Mouse (Mus musculus) MEL (cell line): ENCODE measurements around the gene Tor4a. TPM values are rescaled to one million over a fixed set of nuclear protein-coding genes. Genes with fewer than 3 reads are reported as not detected.

Experiments
- DNase-seq: peaks from one replicate; pipeline ENCODE4 v3.0.0; 2011; ENCODE audit warnings: low read depth, low spot score
- H3K27ac ChIP-seq: 2 replicates; pipeline ENCODE4 v1.5.1; 2012; ENCODE audit warnings: low read depth, mild to moderate bottlenecking, control low read depth, low read length, moderate library complexity; ENCODE audit not compliant: control insufficient read depth
- H3K27me3 ChIP-seq, 2 experiments: fragments of 150-350 bp in 1 of 2; sonication (generic) in 1 of 2; 2 replicates each; pipeline ENCODE4 v1.6.1; 2012; ENCODE audit warnings: low read length in 2 of 2, mild to moderate bottlenecking in 2 of 2, improper control_type of control experiment in 1 of 2, moderate library complexity in 1 of 2; ENCODE audit not compliant: insufficient read depth in 2 of 2, control insufficient read depth in 1 of 2
- H3K36me3 ChIP-seq, 2 experiments: 2 replicates each; pipeline ENCODE4 v1.6.1; 2012 to 2014; ENCODE audit warnings: low read length in 2 of 2, improper control_type of control experiment in 1 of 2, inconsistent platforms in 1 of 2, mild to moderate bottlenecking in 1 of 2; ENCODE audit not compliant: insufficient read depth in 2 of 2, control insufficient read depth in 1 of 2
- H3K4me1 ChIP-seq, 2 experiments: fragments of 150-350 bp in 1 of 2; sonication (generic) in 1 of 2; 2 replicates each; pipeline ENCODE4 v1.6.1; 2012; ENCODE audit warnings: low read length in 2 of 2, improper control_type of control experiment in 1 of 2, mild to moderate bottlenecking in 1 of 2; ENCODE audit not compliant: insufficient read depth in 2 of 2, control insufficient read depth in 1 of 2
- H3K4me3 ChIP-seq, 2 experiments: fragments of 150-350 bp in 1 of 2; sonication (generic) in 1 of 2; 2 replicates each; pipeline ENCODE4 v1.5.1; 2012; ENCODE audit warnings: low read depth in 2 of 2, low read length in 2 of 2, mild to moderate bottlenecking in 2 of 2, moderate library complexity in 2 of 2, control low read depth in 1 of 2, improper control_type of control experiment in 1 of 2; ENCODE audit not compliant: control insufficient read depth in 1 of 2, insufficient read depth in 1 of 2
- H3K79me2 ChIP-seq: 2 replicates; pipeline ENCODE4 v1.6.1; 2012; ENCODE audit warnings: mild to moderate bottlenecking, low read length, moderate library complexity; ENCODE audit not compliant: control insufficient read depth, poor library complexity, insufficient read depth
- H3K9ac ChIP-seq: 2 replicates; pipeline ENCODE4 v1.6.1; 2012; ENCODE audit warnings: low read depth, mild to moderate bottlenecking, control low read depth, low read length, moderate library complexity; ENCODE audit not compliant: control insufficient read depth, poor library complexity, severe bottlenecking
- H3K9me3 ChIP-seq: fragments of 150-350 bp; sonication (generic); replicated peaks from 2 replicates; pipeline ENCODE4 v1.6.1; 2012; ENCODE audit warnings: mild to moderate bottlenecking, low read length, improper control_type of control experiment, moderate library complexity; ENCODE audit not compliant: insufficient read depth
- BHLHE40 ChIP-seq: IDR thresholded peaks from 2 replicates; pipeline ENCODE4 v1.6.1; 2012; ENCODE audit warnings: low read depth, mild to moderate bottlenecking, inconsistent platforms, low read length, improper control_type of control experiment, borderline replicate concordance
- CTCF ChIP-seq, 3 experiments: IDR thresholded peaks in 2 of 3; conservative IDR thresholded peaks in 1 of 3; 2 replicates each; pipeline ENCODE4 v1.5.1; 2011 to 2012; ENCODE audit warnings: low read length in 3 of 3, low read depth in 2 of 3, mild to moderate bottlenecking in 2 of 3, improper control_type of control experiment in 1 of 3, inconsistent platforms in 1 of 3, mixed read lengths in 1 of 3, moderate library complexity in 1 of 3; ENCODE audit not compliant: control insufficient read depth in 1 of 3, insufficient read depth in 1 of 3, poor library complexity in 1 of 3, severe bottlenecking in 1 of 3
- E2F4 ChIP-seq: IDR thresholded peaks from 2 replicates; pipeline ENCODE4 v1.6.1; 2011; ENCODE audit warnings: low read depth, low read length, improper control_type of control experiment, borderline replicate concordance
- ELF1 ChIP-seq: IDR thresholded peaks from 2 replicates; pipeline ENCODE4 v1.6.1; 2014; ENCODE audit warnings: low read depth, mild to moderate bottlenecking, inconsistent platforms, low read length, improper control_type of control experiment, moderate library complexity
- EP300 ChIP-seq, 2 experiments: IDR thresholded peaks; 2 replicates each; pipeline ENCODE4 v1.6.1; 2011; ENCODE audit warnings: improper control_type of control experiment in 2 of 2, low read length in 2 of 2, low read depth in 1 of 2, mild to moderate bottlenecking in 1 of 2
- ETS1 ChIP-seq: IDR thresholded peaks from 2 replicates; pipeline ENCODE4 v1.6.1; 2012; ENCODE audit warnings: low read depth, mild to moderate bottlenecking, inconsistent platforms, low read length, improper control_type of control experiment, moderate library complexity
- HCFC1 ChIP-seq: IDR thresholded peaks from 2 replicates; pipeline ENCODE4 v1.6.1; 2012; ENCODE audit warnings: low read depth, mild to moderate bottlenecking, inconsistent platforms, low read length, improper control_type of control experiment, moderate library complexity
- KAT2A ChIP-seq: conservative IDR thresholded peaks from 2 replicates; pipeline ENCODE4 v1.6.1; 2012; ENCODE audit warnings: low read depth, low read length, improper control_type of control experiment, inconsistent platforms
- MAX ChIP-seq: IDR thresholded peaks from 2 replicates; pipeline ENCODE4 v1.6.1; 2011; ENCODE audit warnings: low read length, improper control_type of control experiment
- MYB ChIP-seq: IDR thresholded peaks from 2 replicates; pipeline ENCODE4 v1.6.1; 2011; ENCODE audit warnings: mild to moderate bottlenecking, low read depth, low read length, improper control_type of control experiment
- MYC ChIP-seq: IDR thresholded peaks from 2 replicates; pipeline ENCODE4 v1.6.1; 2011; ENCODE audit warnings: low read depth, mild to moderate bottlenecking, low read length, improper control_type of control experiment, moderate library complexity
- NELFE ChIP-seq: IDR thresholded peaks from 2 replicates; pipeline ENCODE4 v1.6.1; 2011; ENCODE audit warnings: low read depth, low read length, improper control_type of control experiment
- NRF1 ChIP-seq: IDR thresholded peaks from 2 replicates; pipeline ENCODE4 v1.6.1; 2014; ENCODE audit warnings: low read depth, mild to moderate bottlenecking, inconsistent platforms, low read length, improper control_type of control experiment, moderate library complexity; ENCODE audit not compliant: poor library complexity, insufficient read depth, severe bottlenecking
- POLR2A ChIP-seq, 2 experiments: IDR thresholded peaks; 2 replicates each; pipeline ENCODE4 v1.6.1; 2011 to 2012; ENCODE audit warnings: low read length in 2 of 2, mild to moderate bottlenecking in 2 of 2, control low read depth in 1 of 2, improper control_type of control experiment in 1 of 2, low read depth in 1 of 2, moderate library complexity in 1 of 2; ENCODE audit not compliant: control insufficient read depth in 1 of 2, insufficient read depth in 1 of 2, poor library complexity in 1 of 2
- POLR2AphosphoS2 ChIP-seq: IDR thresholded peaks from 2 replicates; pipeline ENCODE4 v1.6.1; 2011; ENCODE audit warnings: low read length, improper control_type of control experiment
- RAD21 ChIP-seq: IDR thresholded peaks from 2 replicates; pipeline ENCODE4 v1.6.1; 2011; ENCODE audit warnings: mild to moderate bottlenecking, low read depth, low read length, improper control_type of control experiment
- RCOR1 ChIP-seq: IDR thresholded peaks from 2 replicates; pipeline ENCODE4 v1.6.1; 2012; ENCODE audit warnings: low read depth, mild to moderate bottlenecking, inconsistent platforms, low read length, improper control_type of control experiment
- SIN3A ChIP-seq: IDR thresholded peaks from 2 replicates; pipeline ENCODE4 v1.6.1; 2012; ENCODE audit warnings: low read length, improper control_type of control experiment, inconsistent platforms
- TAL1 ChIP-seq: IDR thresholded peaks from 2 replicates; pipeline ENCODE4 v1.6.1; 2012; ENCODE audit warnings: mild to moderate bottlenecking, inconsistent platforms, low read length, moderate library complexity, mixed read lengths
- TBP ChIP-seq: IDR thresholded peaks from 2 replicates; pipeline ENCODE4 v1.8.0; 2011; ENCODE audit warnings: low read depth, low read length, improper control_type of control experiment
- TCF12 ChIP-seq: IDR thresholded peaks from 2 replicates; pipeline ENCODE4 v1.6.1; 2014; ENCODE audit warnings: low read depth, mild to moderate bottlenecking, inconsistent platforms, low read length, improper control_type of control experiment, moderate library complexity
- UBTF ChIP-seq: IDR thresholded peaks from 2 replicates; pipeline ENCODE4 v1.6.1; 2012; ENCODE audit warnings: low read depth, mild to moderate bottlenecking, inconsistent platforms, low read length, improper control_type of control experiment, moderate library complexity, borderline replicate concordance; ENCODE audit not compliant: insufficient read depth
- USF1 ChIP-seq: IDR thresholded peaks from 2 replicates; pipeline ENCODE4 v1.6.1; 2014; ENCODE audit warnings: low read depth, mild to moderate bottlenecking, inconsistent platforms, low read length, improper control_type of control experiment, moderate library complexity
- USF2 ChIP-seq, 2 experiments: IDR thresholded peaks; 2 replicates each; pipeline ENCODE4 v1.6.1; 2011 to 2012; ENCODE audit warnings: improper control_type of control experiment in 2 of 2, low read length in 2 of 2, borderline replicate concordance in 1 of 2, inconsistent platforms in 1 of 2, low read depth in 1 of 2, mild to moderate bottlenecking in 1 of 2; ENCODE audit not compliant: insufficient read depth in 1 of 2
- ZC3H11A ChIP-seq: IDR thresholded peaks from 2 replicates; pipeline ENCODE4 v1.6.1; 2012; ENCODE audit warnings: low read depth, mild to moderate bottlenecking, inconsistent platforms, low read length, improper control_type of control experiment
- ZKSCAN1 ChIP-seq: IDR thresholded peaks from 2 replicates; pipeline ENCODE4 v1.6.1; 2012; ENCODE audit warnings: low read depth, mild to moderate bottlenecking, inconsistent platforms, low read length, improper control_type of control experiment, moderate library complexity
- ZMIZ1 ChIP-seq: IDR thresholded peaks from 2 replicates; pipeline ENCODE4 v1.6.1; 2012; ENCODE audit warnings: low read depth, mild to moderate bottlenecking, inconsistent platforms, low read length, improper control_type of control experiment, moderate library complexity
- polyA plus RNA-seq, 2 experiments: library from polyadenylated mRNA; stranded (reverse) in 1 of 2; unstranded in 1 of 2; fragments of >175 nt in 1 of 2; fragments of >200 nt in 1 of 2; gene quantifications; 2 replicates each; pipeline versions ENCODE4 v1.2.1 to v1.2.4; 2012; ENCODE audit warnings: low replicate concordance in 2 of 2, low read depth in 1 of 2; ENCODE audit not compliant: insufficient read length in 2 of 2, insufficient read depth in 1 of 2, missing spikeins in 1 of 2
- total RNA-seq: library from RNA; depleted of rRNA; stranded (reverse); fragments of 300-350 nt; gene quantifications from 2 replicates; pipeline ENCODE4 v1.2.3, GENCODE M21; 2012

The Tor4a gene
- total and polyA plus RNA-seq, 3 experiments, result 9.1 to 13.7 TPM; not detected in 1

DNA sequence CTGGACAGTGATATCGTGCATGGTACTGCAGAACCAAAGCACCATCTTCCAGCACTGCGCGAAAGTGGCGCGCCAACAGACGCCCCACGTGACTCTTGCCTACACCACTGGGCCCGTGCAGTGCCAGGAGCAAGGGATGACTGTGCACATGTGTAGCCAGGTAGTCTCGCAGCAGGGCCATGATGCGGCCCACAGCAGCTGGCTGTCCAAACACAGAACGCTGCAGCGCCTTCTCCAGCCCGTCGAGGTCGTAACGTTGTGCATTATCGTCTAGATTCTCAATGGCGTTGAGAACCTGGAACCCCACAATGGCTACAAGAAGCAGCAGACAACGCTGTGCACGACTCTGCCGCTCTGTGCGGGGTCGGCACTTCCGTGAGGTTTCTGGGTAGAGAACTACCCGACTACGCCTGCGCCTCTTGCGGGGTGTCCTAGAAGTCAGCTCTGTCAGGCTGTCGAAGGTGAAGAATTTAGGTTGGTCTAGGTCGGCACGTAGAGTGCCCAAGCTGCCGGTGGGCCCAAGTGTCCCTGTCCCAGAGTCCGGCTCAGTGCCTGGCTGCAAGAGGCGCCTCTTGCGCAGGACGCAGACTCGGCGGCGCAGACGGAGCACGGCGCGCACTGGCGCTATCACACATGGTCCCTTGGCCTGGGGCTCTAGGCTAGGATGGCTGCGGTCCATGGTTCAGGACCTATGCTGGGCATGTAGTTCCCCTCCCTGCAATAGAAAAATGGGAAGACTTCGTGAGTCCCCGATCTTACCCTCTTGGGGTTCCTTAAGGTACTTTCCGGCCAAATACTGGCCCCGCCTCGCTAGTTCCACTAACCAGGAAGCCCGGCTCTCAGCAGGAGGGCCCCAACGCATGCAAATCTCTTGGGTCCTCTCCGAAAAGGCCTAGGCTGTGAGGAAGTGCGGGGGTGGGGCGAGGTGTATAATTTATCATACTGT, 1.2 kb downstream of the Tor4a start:
- Histone ChIP-seq H3K27me3 (no peaks in the 10 kb centered on the region), H3K9me3 (no peaks in the 10 kb centered on the region), H3K27ac (peak overlapping the region; percentile 96), H3K36me3 (peaks cover 0 to 17% of the 10 kb centered on the region in 2 experiments; a peak in 2 of 4 replicates), H3K4me3 (peak overlapping the region; percentile 57 to 72), H3K4me1 (peaks cover 6 to 32% of the 10 kb centered on the region in 2 experiments), H3K9ac (peak overlapping the region; percentile 87), H3K79me2 (peaks cover 21% of the 10 kb centered on the region)
- DNase-seq, result peak; percentile 97
- no peak for TF ChIP-seq ZKSCAN1
- TF ChIP-seq SIN3A, result peak; percentile 53
- TF ChIP-seq USF2 (IDR thresholded peaks at IDR 0.05; ENCODE audit: borderline replicate concordance in 1 of 2, insufficient read depth in 1 of 2, low read depth in 1 of 2, low read length in 2 of 2), result peak in 1 of 2 experiments; percentile 67; a peak in 3 of 4 replicates
- peak; percentile 85 for TF ChIP-seq ZMIZ1
- peak in 1 of 2 experiments; percentile 33; a peak in 1 of 4 replicates for TF ChIP-seq EP300 (IDR thresholded peaks at IDR 0.05; ENCODE audit: low read depth in 1 of 2, low read length in 2 of 2)
- 0 out of 2 replicates have a peak, but pooled peaks have one; percentile 47 for TF ChIP-seq TCF12
- TF ChIP-seq CTCF (IDR thresholded peaks at IDR 0.05 in 2 of 3, conservative IDR thresholded peaks at IDR 0.05 in 1 of 3; ENCODE audit: control insufficient read depth in 1 of 3, insufficient read depth in 1 of 3, low read depth in 2 of 3, low read length in 3 of 3, poor library complexity in 1 of 3, severe bottlenecking in 1 of 3), result no peak
- no peak for TF ChIP-seq TAL1
- TF ChIP-seq ZC3H11A, result no peak
- TF ChIP-seq POLR2A (IDR thresholded peaks at IDR 0.05; ENCODE audit: control insufficient read depth in 1 of 2, insufficient read depth in 1 of 2, low read depth in 1 of 2, low read length in 2 of 2, poor library complexity in 1 of 2), result peak; percentile 45 to 76
- no peak for TF ChIP-seq MYB
- peak; percentile 91 for TF ChIP-seq MAX
- 0 out of 2 replicates have a peak, but pooled peaks have one; percentile 62 for TF ChIP-seq UBTF
- no peak; the same call in 1 of the 2 replicates for TF ChIP-seq RCOR1
- peak; percentile 63; the same call in 1 of the 2 replicates for TF ChIP-seq NRF1
- peak; percentile 61 for TF ChIP-seq HCFC1
- TF ChIP-seq NELFE, result peak; percentile 75
- peak; percentile 68 for TF ChIP-seq TBP
- TF ChIP-seq MYC, result peak; percentile 76
- no peak for TF ChIP-seq RAD21
- TF ChIP-seq ELF1, result peak; percentile 94
- TF ChIP-seq E2F4, result peak; percentile 58; the same call in 1 of the 2 replicates
- no peak; the same call in 1 of the 2 replicates for TF ChIP-seq KAT2A
- peak; percentile 59; the same call in 1 of the 2 replicates for TF ChIP-seq POLR2AphosphoS2
- TF ChIP-seq BHLHE40, result peak; percentile 50; the same call in 1 of the 2 replicates
- peak; percentile 95 for TF ChIP-seq USF1
- peak; percentile 64 for TF ChIP-seq ETS1
